Mouse (Mus musculus) adipocyte (in vitro differentiated cells): ENCODE results near the gene Dcpp2.
"Not testable (repeated sequence)": the region's sequence is repeated elsewhere in the genome, so short reads cannot be mapped to it uniquely, and the experiment has no call there.

Source experiments
- DNase-seq: peaks from one replicate; pipeline ENCODE4 v3.0.0-alpha.2; 2016; ENCODE audit warnings: low spot score

Gene Dcpp2

GRCm38 (mm10) chr17:23931157-23931556 is 50.5 kb downstream of the Dcpp2 start:
- DNase-seq, result peak; percentile 1

GRCm38 (mm10) chr17:23941372-23941771 is 60.7 kb downstream of the Dcpp2 start, which contains the start of gene Sbp:
Gene Sbp (plus strand): TSS chr17:23941672.
- DNase-seq, result no peak

- DNase-seq, result not testable (repeated sequence)
Observed at GRCm38 (mm10) chr17:23947486-23947885, 66.8 kb downstream of the Dcpp2 start.

- no peak for DNase-seq
Observed at GRCm38 (mm10) chr17:23949068-23949467, 68.4 kb downstream of the Dcpp2 start.
